Mouse (Mus musculus): ENCODE measurements around the gene Eya2.

DNA sequence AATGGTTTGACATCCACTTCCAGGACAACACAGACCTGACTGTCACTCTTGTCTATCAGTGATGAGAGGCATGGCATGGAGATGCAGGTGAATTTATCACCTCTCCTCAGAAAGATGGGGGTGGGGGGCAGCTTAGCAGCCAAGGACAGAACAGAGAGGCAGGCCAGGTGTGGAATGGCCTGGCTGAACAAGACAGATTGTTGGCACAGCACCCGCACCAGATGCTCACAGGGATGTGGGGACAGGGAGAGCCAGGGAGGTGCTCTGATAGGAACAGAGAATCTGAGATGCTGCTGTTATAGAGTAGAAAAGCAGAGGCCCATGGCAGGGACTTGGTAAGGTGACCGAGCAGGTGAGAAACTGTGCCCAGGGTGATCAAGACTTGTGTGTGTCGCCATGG, 194.8 kb downstream of the Eya2 start:
- TF ChIP-seq CTCF (IDR thresholded peaks at IDR 0.05; ENCODE audit: extremely low read depth, insufficient read depth, low read length) (no peak), POLR2A (IDR thresholded peaks at IDR 0.05; ENCODE audit: extremely low read depth, insufficient read depth, low read length) (no peak)

Data from cortical plate, adult 2 months (tissue).